Mouse (Mus musculus) limb, embryonic 14.5 days (tissue): ENCODE measurements around the gene Pgap3. TPM values are rescaled to one million over a fixed set of nuclear protein-coding genes. Genes with fewer than 3 reads are reported as not detected.

ENCODE experiments used
- ATAC-seq: fragments of 200-750 bp; cut with Nextera tagmentation; 2 replicates; pipeline ENCODE4 v1.8.0; 2017; ENCODE audit warnings: low read depth, moderate number of reproducible peaks, moderate TSS enrichment; ENCODE audit not compliant: low FRiP score
- DNase-seq: peaks from one replicate; pipeline ENCODE4 v3.0.0-alpha.2; 2015; ENCODE audit warnings: low spot score
- H3K27ac ChIP-seq: fragments of 300-500 bp; sonication (generic); replicated peaks from 2 replicates; pipeline ENCODE4 v1.5.1; 2014; ENCODE audit warnings: low read depth, mild to moderate bottlenecking, low read length, moderate library complexity, mixed read lengths
- H3K27me3 ChIP-seq: fragments of 300-500 bp; sonication (generic); 2 replicates; pipeline ENCODE4 v1.6.1; 2014; ENCODE audit warnings: low read length, mixed read lengths; ENCODE audit not compliant: control insufficient read depth, insufficient read depth
- H3K36me3 ChIP-seq: fragments of 300-500 bp; sonication (generic); 2 replicates; pipeline ENCODE4 v1.6.1; 2014; ENCODE audit warnings: mild to moderate bottlenecking, low read length, moderate library complexity, mixed read lengths; ENCODE audit not compliant: control insufficient read depth, insufficient read depth
- H3K4me1 ChIP-seq: fragments of 300-500 bp; sonication (generic); 2 replicates; pipeline ENCODE4 v1.6.1; 2014; ENCODE audit warnings: antibody characterized with exemption, low read length, mixed read lengths; ENCODE audit not compliant: control insufficient read depth, insufficient read depth
- H3K4me2 ChIP-seq: fragments of 300-500 bp; sonication (generic); replicated peaks from 2 replicates; pipeline ENCODE4 v1.6.1; 2014; ENCODE audit warnings: low read depth, mild to moderate bottlenecking, low read length, moderate library complexity; ENCODE audit not compliant: severe bottlenecking
- H3K4me3 ChIP-seq: fragments of 300-500 bp; sonication (generic); replicated peaks from 2 replicates; pipeline ENCODE4 v1.5.1; 2014; ENCODE audit warnings: low read length
- H3K9ac ChIP-seq: fragments of 300-500 bp; sonication (generic); 2 replicates; pipeline ENCODE4 v1.6.1; 2014; ENCODE audit warnings: mild to moderate bottlenecking, low read depth, low read length, moderate library complexity; ENCODE audit not compliant: severe bottlenecking
- H3K9me3 ChIP-seq: fragments of 300-500 bp; sonication (generic); 2 replicates; pipeline ENCODE4 v1.6.1; 2016; ENCODE audit warnings: low read length; ENCODE audit not compliant: control insufficient read depth
- POLR2A ChIP-seq: fragments of 200-500 bp; IDR thresholded peaks from 2 replicates; pipeline ENCODE4 v1.8.0; 2012; ENCODE audit warnings: inconsistent platforms, mild to moderate bottlenecking, moderate library complexity, borderline replicate concordance; ENCODE audit not compliant: insufficient read depth, insufficient read length; ENCODE audit errors: extremely low read depth
- WGBS: fragments of 180-500 bp; shearing (Covaris S2); extraction: QIAGEN DNeasy Blood & Tissue Kit; methylation state at CpG from one replicate; pipeline ENCODE4 v1.1.7; 2014; 5-methylcytosine and 5-hydroxymethylcytosine counted together
- polyA plus RNA-seq, 2 experiments: library from polyadenylated mRNA; depleted of rRNA in 1 of 2; stranded (reverse) in 1 of 2; unstranded in 1 of 2; fragments of >200 nt; fragmentation: Nextera tagmentation in 1 of 2; extraction: Ambion mirVana in 1 of 2; gene quantifications; 2 replicates each; pipeline versions ENCODE4 v1.2.1 to v1.2.3; 2012 to 2014

Pgap3 gene
- polyA plus RNA-seq, 2 experiments: 9.2 to 19.2 TPM

DNA sequence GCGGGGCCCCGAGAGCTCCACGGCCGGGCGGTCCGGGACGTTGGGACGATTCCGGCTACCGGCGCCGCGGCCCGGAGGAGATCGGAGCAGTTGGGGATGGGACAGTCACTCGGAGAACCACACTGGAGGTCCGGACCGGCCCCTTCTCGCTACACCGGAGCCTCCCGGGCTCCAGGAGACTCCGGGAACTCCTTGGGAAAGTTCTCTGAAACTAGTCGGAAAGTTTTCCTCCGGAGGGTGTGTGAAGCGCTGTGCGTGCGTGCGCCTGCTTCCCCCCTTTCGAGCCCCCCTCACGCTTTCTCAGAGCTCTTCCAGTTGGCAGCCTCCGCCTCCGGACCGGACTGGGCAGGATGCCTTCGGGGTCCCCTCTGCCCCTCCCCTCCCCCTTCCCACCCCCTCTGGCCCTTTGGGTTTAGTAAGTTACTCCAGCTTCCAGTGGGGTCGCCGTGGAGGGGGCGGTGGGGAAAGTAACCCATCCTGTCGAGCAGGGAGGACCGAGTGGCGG, 12.6 kb upstream of the Pgap3 start:
- DNase-seq (peak; percentile 66), ATAC-seq (peak; percentile 51)
- peak overlapping the region; percentile 99 for H3K4me3 ChIP-seq
- peaks cover 3% of the 10 kb centered on the region; the same call in 1 of the 2 replicates for H3K36me3 ChIP-seq
- TF ChIP-seq POLR2A: no peak
- H3K9me3 ChIP-seq: no peaks in the 10 kb centered on the region
- H3K27me3 ChIP-seq: no peaks in the 10 kb centered on the region
- H3K9ac ChIP-seq: peak overlapping the region; percentile 95
- peaks cover 30% of the 10 kb centered on the region for H3K4me1 ChIP-seq
- H3K27ac ChIP-seq: peak overlapping the region; percentile 98
- under 1% methylated on average over 31 of the region's 40 CpGs for WGBS
- peak overlapping the region; percentile 62 for H3K4me2 ChIP-seq

- peak; percentile 50; the same call in 1 of the 2 replicates for TF ChIP-seq POLR2A
- peak within 1 kb of the TSS; percentile 95 for H3K9ac ChIP-seq
- peaks cover 3% of the 10 kb centered on the region; the same call in 1 of the 2 replicates for H3K36me3 ChIP-seq
- WGBS: under 1% methylated on average over 25 of the region's 49 CpGs
- H3K4me1 ChIP-seq: peaks cover 30% of the 10 kb centered on the region
- peak within 1 kb of the TSS; percentile 62 for H3K4me2 ChIP-seq
- no peaks in the 10 kb centered on the region for H3K27me3 ChIP-seq
- H3K9me3 ChIP-seq: no peaks in the 10 kb centered on the region
- DNase-seq: peak; percentile 84
- ATAC-seq: peak; percentile 86
- H3K4me3 ChIP-seq: peak within 1 kb of the TSS; percentile 99
- peak within 1 kb of the TSS; percentile 98 for H3K27ac ChIP-seq
Observed at GRCm38 (mm10) chr11:98412273-98412796, 12.0 kb upstream of the Pgap3 start, which contains the start of gene Erbb2. TSS of gene Erbb2 (plus strand) at chr11:98412470.

DNA sequence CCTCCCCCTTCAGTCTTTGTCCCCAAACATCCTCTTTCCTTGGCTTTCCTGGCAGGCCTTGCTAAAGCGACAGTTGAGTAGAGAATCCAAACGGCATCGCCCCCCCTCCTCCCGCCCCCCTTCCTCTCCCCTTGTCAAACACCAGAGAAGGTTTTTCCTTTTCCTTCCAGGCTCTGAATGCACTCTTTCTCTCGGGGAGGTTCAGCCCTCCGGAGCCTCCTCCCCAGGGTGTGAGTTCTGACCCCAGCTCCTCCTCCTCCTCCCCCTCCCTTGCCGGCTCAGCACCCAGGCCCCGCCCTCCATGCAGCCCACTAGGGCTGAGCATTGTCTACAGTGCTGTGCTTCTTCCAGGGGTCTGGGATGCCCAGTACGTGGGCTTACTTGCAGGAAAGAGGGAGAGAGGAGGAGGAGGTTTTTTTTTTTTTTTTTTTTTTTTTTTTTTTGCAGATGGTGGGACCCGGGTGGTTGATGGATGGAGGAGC, 9.1 kb upstream of the Pgap3 start:
- no peak for ATAC-seq
- H3K9ac ChIP-seq: peak overlapping the region; percentile 47

GRCm38 (mm10) chr11:98408872-98409271, 8.6 kb upstream of the Pgap3 start:
- Histone ChIP-seq H3K4me2 (peak overlapping the region; percentile 35), H3K4me3 (peak overlapping the region; percentile 11; the same call in 1 of the 2 replicates), H3K27ac (peak overlapping the region; percentile 43), H3K4me1 (peaks cover 17% of the 10 kb centered on the region), H3K9me3 (no peaks in the 10 kb centered on the region), H3K36me3 (no peaks in the 10 kb centered on the region), H3K9ac (peak overlapping the region; percentile 47), H3K27me3 (no peaks in the 10 kb centered on the region)
- WGBS: 57% methylated on average over 8 of the region's 8 CpGs
- no peak for TF ChIP-seq POLR2A
- ATAC-seq (no peak), DNase-seq (no peak)

More for the DNA sequence above, 9.1 kb upstream of the Pgap3 start:
- peak overlapping the region; percentile 11; the same call in 1 of the 2 replicates for H3K4me3 ChIP-seq
- 6% methylated on average over 10 of the region's 10 CpGs for WGBS
- no peaks in the 10 kb centered on the region for H3K27me3 ChIP-seq
- H3K36me3 ChIP-seq: no peaks in the 10 kb centered on the region
- H3K4me2 ChIP-seq: peak overlapping the region; percentile 35
- H3K4me1 ChIP-seq: peaks cover 21% of the 10 kb centered on the region
- no peak for TF ChIP-seq POLR2A
- H3K9me3 ChIP-seq: no peaks in the 10 kb centered on the region
- peak overlapping the region; percentile 43 for H3K27ac ChIP-seq
- DNase-seq: peak; percentile 38

GRCm38 (mm10) chr11:98406621-98407020, 6.3 kb upstream of the Pgap3 start:
- H3K27ac ChIP-seq: no peak overlapping the region
- no peak for TF ChIP-seq POLR2A

More at GRCm38 (mm10) chr11:98406621-98407020, 6.3 kb upstream of the Pgap3 start:
- Histone ChIP-seq H3K9me3 (no peaks in the 10 kb centered on the region), H3K36me3 (no peaks in the 10 kb centered on the region), H3K9ac (no peak overlapping the region), H3K27me3 (no peaks in the 10 kb centered on the region), H3K4me2 (no peak overlapping the region), H3K4me1 (peaks cover 13% of the 10 kb centered on the region), H3K4me3 (no peak overlapping the region)
- ATAC-seq (no peak), DNase-seq (no peak)
- WGBS: 70% methylated on average over 6 of the region's 6 CpGs
